Mouse (Mus musculus) macrophage (primary cell): ENCODE measurements around the gene Rnf157. TPM values are rescaled to one million over a fixed set of nuclear protein-coding genes. Genes with fewer than 3 reads are reported as not detected.
"Not testable (repeated sequence)": the region's sequence is repeated elsewhere in the genome, so short reads cannot be mapped to it uniquely, and the experiment has no call there.

Source experiments
- H3K27ac ChIP-seq: fragments of 350-480 bp; formaldehyde crosslinking; 2 replicates; pipeline ENCODE4 v1.9.0; 2021
- H3K36me3 ChIP-seq: fragments of 350-480 bp; formaldehyde crosslinking; 2 replicates; pipeline ENCODE4 v1.9.0; 2021; ENCODE audit errors: inconsistent target
- H3K4me3 ChIP-seq: fragments of 350-480 bp; formaldehyde crosslinking; 2 replicates; pipeline ENCODE4 v1.9.0; 2021; ENCODE audit errors: inconsistent target
- H3K79me2 ChIP-seq: fragments of 350-480 bp; formaldehyde crosslinking; 2 replicates; pipeline ENCODE4 v1.9.0; 2021; ENCODE audit errors: inconsistent target
- WGBS: methylation state at CpG from one replicate; pipeline ENCODE4 v1.1.7; 2026; ENCODE audit warnings: inconsistent platforms; ENCODE audit not compliant: missing documents; 5-methylcytosine and 5-hydroxymethylcytosine counted together
- polyA plus RNA-seq: library from polyadenylated mRNA; stranded (reverse); fragments of 250-400 nt; gene quantifications from 3 replicates; pipeline ENCODE4 v1.2.4, GENCODE M21; 2018; ENCODE audit warnings: inconsistent platforms

Rnf157 gene
- polyA plus RNA-seq, 1 experiment from 2014 or later = 14.0 TPM

- 85% methylated on average over 6 of the region's 6 CpGs for WGBS
- Histone ChIP-seq H3K27ac (no peak overlapping the region), H3K36me3 (no peaks in the 10 kb centered on the region), H3K4me3 (no peak overlapping the region), H3K79me2 (peaks cover 9% of the 10 kb centered on the region)
Measured at GRCm38 (mm10) chr11:116416196-116416943, 3.5 kb upstream of the Rnf157 start.

GRCm38 (mm10) chr11:116413631-116414022, 795 bp upstream of the Rnf157 start:
- WGBS = 61% methylated on average over 3 of the region's 4 CpGs
- Histone ChIP-seq H3K27ac (no peak overlapping the region), H3K4me3 (no peak overlapping the region)

GRCm38 (mm10) chr11:116412028-116412827, 604 bp downstream of the Rnf157 start:
- peaks cover 50% of the 10 kb centered on the region for H3K79me2 ChIP-seq
- no peaks in the 10 kb centered on the region for H3K36me3 ChIP-seq
- H3K4me3 ChIP-seq = peak overlapping the region; percentile 43
- 2% methylated on average over 49 of the region's 76 CpGs for WGBS
- H3K27ac ChIP-seq = no peak overlapping the region

More at GRCm38 (mm10) chr11:116413631-116414022, 795 bp upstream of the Rnf157 start:
- Histone ChIP-seq H3K79me2 (peaks cover 36% of the 10 kb centered on the region), H3K36me3 (no peaks in the 10 kb centered on the region)

GRCm38 (mm10) chr11:116411582-116411981, 1.2 kb downstream of the Rnf157 start:
- H3K4me3 ChIP-seq = peak overlapping the region; percentile 43
- no peaks in the 10 kb centered on the region for H3K36me3 ChIP-seq
- 85% methylated on average over 6 of the region's 6 CpGs for WGBS
- peaks cover 51% of the 10 kb centered on the region for H3K79me2 ChIP-seq
- no peak overlapping the region for H3K27ac ChIP-seq

- peaks cover 51% of the 10 kb centered on the region for H3K79me2 ChIP-seq
- not testable (repeated sequence) for H3K4me3 ChIP-seq, H3K27ac ChIP-seq, H3K36me3 ChIP-seq
- 100% methylated on average over 1 of the region's 4 CpGs for WGBS
Measured at GRCm38 (mm10) chr11:116410415-116410814, 2.4 kb downstream of the Rnf157 start.

GRCm38 (mm10) chr11:116409008-116409407, 3.8 kb downstream of the Rnf157 start:
- no peaks in the 10 kb centered on the region for H3K36me3 ChIP-seq
- no peak overlapping the region for H3K4me3 ChIP-seq
- H3K79me2 ChIP-seq = peaks cover 51% of the 10 kb centered on the region
- 93% methylated on average over 3 of the region's 3 CpGs for WGBS
- peak overlapping the region; percentile 48 for H3K27ac ChIP-seq

DNA sequence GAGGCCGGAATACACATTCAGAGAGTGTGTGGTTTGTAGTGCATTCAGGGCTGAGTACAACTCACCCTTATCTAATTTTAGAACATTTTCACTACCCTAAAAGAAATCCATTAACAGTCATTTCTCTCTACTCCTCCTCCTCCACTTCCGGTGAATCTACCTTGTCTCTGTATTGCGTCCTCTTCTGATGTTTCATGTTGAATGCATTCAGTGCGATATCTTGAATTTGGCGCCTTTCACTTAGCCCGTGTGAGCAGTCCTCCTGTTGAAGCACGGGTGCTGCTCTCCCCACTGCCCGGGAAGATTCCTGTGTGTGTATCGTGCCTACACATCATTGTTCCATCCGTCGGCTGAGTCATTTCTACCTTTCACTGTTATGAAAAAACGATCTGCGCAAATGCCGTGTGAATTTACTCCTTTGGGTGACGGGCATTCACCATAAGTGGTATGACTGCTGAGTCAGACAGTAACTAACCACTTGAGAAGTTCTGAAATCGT, 6.6 kb downstream of the Rnf157 start:
- H3K36me3 ChIP-seq = no peaks in the 10 kb centered on the region
- H3K4me3 ChIP-seq = no peak overlapping the region
- H3K79me2 ChIP-seq = peaks cover 42% of the 10 kb centered on the region
- H3K27ac ChIP-seq = 0 out of 2 replicates have a peak overlapping the region, but pooled peaks have one; percentile 1
- WGBS = 67% methylated on average over 16 of the region's 16 CpGs

GRCm38 (mm10) chr11:116405601-116406000, 7.2 kb downstream of the Rnf157 start:
- Histone ChIP-seq H3K27ac (no peak overlapping the region), H3K36me3 (no peaks in the 10 kb centered on the region), H3K4me3 (no peak overlapping the region), H3K79me2 (peaks cover 35% of the 10 kb centered on the region)
- 62% methylated on average over 4 of the region's 4 CpGs for WGBS

DNA sequence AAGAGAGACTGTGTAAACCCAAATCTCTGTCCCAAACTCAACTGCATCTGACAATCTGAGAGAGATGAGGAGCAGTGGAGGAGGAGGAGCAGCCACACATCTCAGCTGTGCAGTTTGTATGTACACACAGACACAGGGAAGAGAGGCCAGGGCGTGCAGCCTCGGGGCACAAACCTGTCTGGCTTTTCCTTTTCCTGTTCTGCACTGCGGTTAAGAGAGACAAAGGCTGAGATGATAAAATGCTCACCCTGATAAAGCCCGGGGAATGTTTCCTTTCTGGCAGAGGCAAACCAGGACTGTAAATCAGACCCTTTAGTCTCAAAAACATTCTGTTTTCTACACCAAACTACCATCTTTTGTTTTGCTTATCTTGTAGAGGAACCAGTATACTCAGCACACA, 12.3 kb downstream of the Rnf157 start:
- no peak overlapping the region for H3K27ac ChIP-seq

GRCm38 (mm10) chr11:116398348-116398677, 14.5 kb downstream of the Rnf157 start:
- H3K27ac ChIP-seq = no peak overlapping the region
- no peaks in the 10 kb centered on the region for H3K79me2 ChIP-seq
- no peak overlapping the region for H3K4me3 ChIP-seq
- no peaks in the 10 kb centered on the region for H3K36me3 ChIP-seq
- 89% methylated on average over 10 of the region's 11 CpGs for WGBS

More for the DNA sequence above, 12.3 kb downstream of the Rnf157 start:
- no peaks in the 10 kb centered on the region; the same call in 1 of the 2 replicates for H3K79me2 ChIP-seq
- H3K4me3 ChIP-seq = no peak overlapping the region
- WGBS = 35% methylated on average over 4 of the region's 4 CpGs
- H3K36me3 ChIP-seq = no peaks in the 10 kb centered on the region

- H3K27ac ChIP-seq = no peak overlapping the region
- H3K4me3 ChIP-seq = no peak overlapping the region
- no peaks in the 10 kb centered on the region for H3K36me3 ChIP-seq
- no peaks in the 10 kb centered on the region for H3K79me2 ChIP-seq
- 42% methylated on average over 8 of the region's 8 CpGs for WGBS
Measured at GRCm38 (mm10) chr11:116397517-116398347, 15.1 kb downstream of the Rnf157 start.

DNA sequence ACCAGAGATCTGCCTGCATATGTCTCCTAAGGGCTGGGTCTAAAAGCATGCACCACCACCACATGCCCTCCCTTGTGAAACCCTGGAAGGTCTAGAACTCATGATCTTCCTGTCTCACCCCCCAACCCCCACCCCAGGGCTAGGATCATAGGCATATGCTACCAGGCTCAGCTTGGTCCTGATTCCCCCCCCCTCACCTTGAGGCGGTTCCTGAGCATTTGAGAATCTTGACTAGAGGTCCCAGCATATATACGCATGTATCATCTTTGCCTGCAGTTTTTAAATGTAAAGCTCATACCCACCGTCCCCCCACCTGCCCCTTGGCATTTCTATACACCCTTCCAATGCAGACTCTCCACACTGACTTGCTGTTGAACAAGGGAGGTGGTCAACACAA, 15.9 kb downstream of the Rnf157 start:
- Histone ChIP-seq H3K27ac (no peak overlapping the region), H3K4me3 (no peak overlapping the region), H3K36me3 (no peaks in the 10 kb centered on the region), H3K79me2 (no peaks in the 10 kb centered on the region)
- WGBS = 94% methylated on average over 3 of the region's 3 CpGs

GRCm38 (mm10) chr11:116396276-116396933, 16.4 kb downstream of the Rnf157 start:
- Histone ChIP-seq H3K36me3 (no peaks in the 10 kb centered on the region), H3K27ac (no peak overlapping the region), H3K79me2 (no peaks in the 10 kb centered on the region), H3K4me3 (no peak overlapping the region)
- WGBS = 96% methylated on average over 10 of the region's 11 CpGs

GRCm38 (mm10) chr11:116394769-116395168, 18.1 kb downstream of the Rnf157 start:
- Histone ChIP-seq H3K36me3 (no peaks in the 10 kb centered on the region), H3K4me3 (no peak overlapping the region), H3K27ac (no peak overlapping the region), H3K79me2 (no peaks in the 10 kb centered on the region)
- 42% methylated on average over 4 of the region's 4 CpGs for WGBS
